8 mouse cellular contexts compared by ENCODE assay signal in the genomic region with DNA sequence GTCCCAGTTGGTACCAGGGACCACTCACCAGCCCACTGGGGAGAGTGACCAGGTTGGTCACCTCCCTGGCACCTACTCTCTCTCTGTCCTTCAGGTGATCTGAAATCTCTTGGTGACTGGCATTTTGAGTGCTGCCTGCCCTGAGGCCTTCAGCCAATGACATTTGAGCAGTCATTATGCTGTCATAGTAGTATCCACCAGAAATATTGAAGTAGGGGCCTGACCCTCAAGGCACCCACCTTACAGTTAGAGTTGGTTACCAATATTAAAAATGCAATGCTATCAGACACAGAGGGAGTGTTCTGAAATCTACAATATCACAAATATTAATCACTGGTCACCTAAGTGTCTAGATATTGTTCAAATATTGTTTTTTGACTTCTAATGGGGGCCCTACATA. TPM values are rescaled to one million over a fixed set of nuclear protein-coding genes. Genes with fewer than 3 reads are reported as not detected.
DNase-seq lines count a peak whose midpoint lies in the region; ATAC-seq and TF ChIP-seq lines count a peak whose summit lies in the region.

Prdx4 (minus strand) TSS at position 101 of the 400 bp plus-strand sequence.

- H3K27ac ChIP-seq in neural tube, embryonic 11.5 days (ENCODE audit: low read depth, low read length) = no peak within 1 kb of the TSS
- H3K27ac ChIP-seq in embryonic facial prominence, embryonic 12.5 days = no peak within 1 kb of the TSS
- H3K27ac ChIP-seq in limb, embryonic 13.5 days = no peak within 1 kb of the TSS
- no peak within 1 kb of the TSS for H3K27ac ChIP-seq in small intestine, adult 2 months (ENCODE audit: insufficient read depth, low read depth, low read length)

- no peak for TF ChIP-seq CTCF in small intestine, adult 2 months (IDR thresholded peaks at IDR 0.05; ENCODE audit: extremely low read depth, insufficient read length, insufficient replicate concordance, low read depth, low read length)

- DNase-seq in neural tube, embryonic 11.5 days (ENCODE audit: low spot score) = no peak
- DNase-seq in neural tube, embryonic 10.5 days (ENCODE audit: extremely low spot score, low spot score) = no peak
- DNase-seq in heart, postnatal 36 days = no peak
- no peak for DNase-seq in right cerebral cortex, adult 18-20 months
- no peak for DNase-seq in ovary, postnatal 14 days (ENCODE audit: low spot score)

- no peak for TF ChIP-seq POLR2A in small intestine, adult 2 months (IDR thresholded peaks at IDR 0.05; ENCODE audit: low read depth, low read length)

- intact Hi-C loops in heart, postnatal 36 days (cut with DNase I) = no loop called here

- H3K27me3 ChIP-seq in neural tube, embryonic 11.5 days (ENCODE audit: control insufficient read depth, insufficient read depth, low read length) = no peaks in the 10 kb centered on the region
- H3K27me3 ChIP-seq in embryonic facial prominence, embryonic 12.5 days = no peaks in the 10 kb centered on the region
- H3K27me3 ChIP-seq in limb, embryonic 13.5 days = no peaks in the 10 kb centered on the region
- H3K27me3 ChIP-seq in small intestine, adult 2 months (ENCODE audit: control insufficient read depth, insufficient read depth, low read length) = no peaks in the 10 kb centered on the region

- no peaks in the 10 kb centered on the region for H3K9me3 ChIP-seq in neural tube, embryonic 11.5 days (ENCODE audit: control insufficient read depth, low read length)
- H3K9me3 ChIP-seq in embryonic facial prominence, embryonic 12.5 days = no peaks in the 10 kb centered on the region
- H3K9me3 ChIP-seq in limb, embryonic 13.5 days = no peaks in the 10 kb centered on the region

- ATAC-seq in neural tube, embryonic 11.5 days (ENCODE audit: insufficient read depth, low FRiP score, low TSS enrichment) = no peak
- ATAC-seq in embryonic facial prominence, embryonic 12.5 days (ENCODE audit: insufficient number of reproducible peaks, insufficient read depth, low FRiP score, low TSS enrichment) = no peak
- no peak for ATAC-seq in limb, embryonic 13.5 days (ENCODE audit: low FRiP score, low read depth)

- no peak within 1 kb of the TSS for H3K4me3 ChIP-seq in neural tube, embryonic 11.5 days (ENCODE audit: low read depth, low read length)
- H3K4me3 ChIP-seq in embryonic facial prominence, embryonic 12.5 days = no peak within 1 kb of the TSS
- H3K4me3 ChIP-seq in limb, embryonic 13.5 days = no peak within 1 kb of the TSS
- H3K4me3 ChIP-seq in small intestine, adult 2 months (ENCODE audit: low read depth, low read length) = no peak within 1 kb of the TSS

- H3K4me2 ChIP-seq in neural tube, embryonic 11.5 days (ENCODE audit: low read depth) = no peak within 1 kb of the TSS
- no peak within 1 kb of the TSS for H3K4me2 ChIP-seq in embryonic facial prominence, embryonic 12.5 days (replicated peaks)
- no peak within 1 kb of the TSS for H3K4me2 ChIP-seq in limb, embryonic 13.5 days (replicated peaks)

- no peaks in the 10 kb centered on the region for H3K36me3 ChIP-seq in neural tube, embryonic 11.5 days (ENCODE audit: control insufficient read depth, insufficient read depth, low read length)
- H3K36me3 ChIP-seq in embryonic facial prominence, embryonic 12.5 days = no peaks in the 10 kb centered on the region
- H3K36me3 ChIP-seq in limb, embryonic 13.5 days = no peaks in the 10 kb centered on the region
- no peaks in the 10 kb centered on the region for H3K36me3 ChIP-seq in small intestine, adult 2 months (ENCODE audit: control insufficient read depth, insufficient read depth, low read length)

- no peaks in the 10 kb centered on the region for H3K4me1 ChIP-seq in neural tube, embryonic 11.5 days (ENCODE audit: control insufficient read depth, insufficient read depth, low read length)
- H3K4me1 ChIP-seq in embryonic facial prominence, embryonic 12.5 days = no peaks in the 10 kb centered on the region
- no peaks in the 10 kb centered on the region for H3K4me1 ChIP-seq in limb, embryonic 13.5 days
- H3K4me1 ChIP-seq in small intestine, adult 2 months (ENCODE audit: control insufficient read depth, insufficient read depth, insufficient read length, low read length) = no peaks in the 10 kb centered on the region; the same call in 1 of the 2 replicates

- no peak within 1 kb of the TSS for H3K9ac ChIP-seq in neural tube, embryonic 11.5 days (ENCODE audit: low read length)
- H3K9ac ChIP-seq in embryonic facial prominence, embryonic 12.5 days = no peak within 1 kb of the TSS
- H3K9ac ChIP-seq in limb, embryonic 13.5 days = no peak within 1 kb of the TSS

RNA-seq across cellular contexts. Expression of gene Prdx4, which starts in this region (rescaled TPM):
- 227 and 238 TPM in 2 replicates for polyA plus RNA-seq in neural tube, embryonic 11.5 days (2014; fragmentation: Nextera tagmentation; extraction: Ambion mirVana)
- 240 and 253 TPM in 2 replicates for polyA plus RNA-seq in embryonic facial prominence, embryonic 12.5 days (2016; fragmentation: Nextera tagmentation; extraction: Ambion mirVana)
- 10 to 100 TPM; 22.6 to 33.4 TPM for total RNA-seq in heart, postnatal 36 days (2021)
- 304 and 306 TPM in 2 replicates for polyA plus RNA-seq in limb, embryonic 13.5 days (2015; fragmentation: Nextera tagmentation; extraction: Ambion mirVana)
- 33.1 and 60.2 TPM in 2 replicates for polyA plus RNA-seq in small intestine, adult 2 months (2012; rRNA removed)
